Mouse (Mus musculus): ENCODE measurements around the gene Gsc2.

Gene Gsc2

GRCm38 (mm10) chr16:17922163-17922538, 7.3 kb upstream of the Gsc2 start:
- no peak for DNase-seq (ENCODE audit: low read depth)

DNA sequence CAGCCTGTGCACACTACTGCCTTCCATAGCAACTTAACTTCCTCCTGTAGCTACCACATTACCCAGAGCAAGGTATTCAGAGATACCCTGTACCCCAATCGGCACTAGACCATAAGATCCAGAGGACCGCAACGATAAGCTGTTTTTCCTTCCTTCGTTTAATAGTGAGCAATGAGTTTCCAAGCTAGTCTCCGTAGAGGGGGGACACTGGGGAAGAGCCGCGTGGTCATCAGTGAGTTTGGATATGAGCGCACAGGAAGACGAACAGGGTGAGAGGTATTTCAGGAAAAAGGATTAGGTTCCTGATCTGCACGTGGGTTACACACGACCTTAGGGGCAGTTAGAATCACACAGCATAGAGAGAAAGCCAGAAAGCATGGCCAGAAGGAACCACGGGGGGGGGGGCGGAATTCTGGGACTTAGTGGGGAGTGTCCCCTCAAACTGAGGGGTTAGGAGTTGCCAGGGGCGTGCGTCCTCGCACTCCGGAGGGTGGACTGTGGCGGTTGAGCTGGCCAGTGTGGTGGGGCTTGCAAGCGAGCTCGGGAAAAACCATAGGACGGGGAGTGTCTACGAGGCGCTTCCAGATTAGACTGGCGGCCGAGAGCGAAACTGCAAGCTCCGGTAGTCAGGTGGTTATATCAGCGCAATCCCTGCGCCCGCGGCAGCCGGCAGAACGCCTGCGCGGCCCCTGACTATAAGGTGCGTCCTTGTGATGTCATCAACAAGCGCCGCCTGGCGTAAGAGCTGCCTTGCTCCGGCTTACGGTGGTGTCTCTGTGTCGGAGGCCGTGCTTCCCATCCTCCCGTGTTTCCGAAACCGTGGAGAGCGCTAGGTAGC, 6.7 kb upstream of the Gsc2 start:
- peak; percentile 99 for DNase-seq (ENCODE audit: low read depth)

- no peak for DNase-seq (ENCODE audit: low read depth)
Measured at GRCm38 (mm10) chr16:17920586-17920985, 5.7 kb upstream of the Gsc2 start.

GRCm38 (mm10) chr16:17911052-17911595, 3.7 kb downstream of the Gsc2 start, which contains the start of gene Ess2:
Gene Ess2, minus strand, starts transcription at chr16:17911348.
- peak; percentile 97 for DNase-seq (ENCODE audit: low read depth)

DNA sequence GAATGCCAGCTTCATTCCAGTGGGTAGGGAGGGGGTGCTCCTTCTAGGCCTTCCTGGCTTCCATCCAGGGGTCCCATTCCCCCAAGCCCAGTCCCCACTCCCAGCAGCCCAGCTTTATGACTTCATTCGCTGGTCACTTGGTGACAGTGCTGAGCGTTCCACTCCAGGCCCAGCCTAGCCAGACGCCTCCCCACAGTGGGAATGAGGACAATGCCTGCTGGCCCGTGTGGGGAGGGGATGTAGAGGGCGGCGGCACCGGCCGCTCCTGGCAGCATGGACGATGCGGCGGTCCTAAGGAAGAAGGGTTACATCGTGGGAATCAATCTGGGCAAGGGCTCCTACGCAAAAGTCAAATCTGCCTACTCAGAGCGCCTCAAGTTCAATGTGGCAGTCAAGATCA, 16.4 kb downstream of the Gsc2 start, which contains the start of the genes Dgcr2 and Tssk2:
TSS of gene Dgcr2 (minus strand) at position 101 of the 400 bp plus-strand sequence.
TSS of gene Tssk2 (plus strand) at position 176 of the 400 bp plus-strand sequence.
- no peak for DNase-seq (ENCODE audit: low read depth)

DNA sequence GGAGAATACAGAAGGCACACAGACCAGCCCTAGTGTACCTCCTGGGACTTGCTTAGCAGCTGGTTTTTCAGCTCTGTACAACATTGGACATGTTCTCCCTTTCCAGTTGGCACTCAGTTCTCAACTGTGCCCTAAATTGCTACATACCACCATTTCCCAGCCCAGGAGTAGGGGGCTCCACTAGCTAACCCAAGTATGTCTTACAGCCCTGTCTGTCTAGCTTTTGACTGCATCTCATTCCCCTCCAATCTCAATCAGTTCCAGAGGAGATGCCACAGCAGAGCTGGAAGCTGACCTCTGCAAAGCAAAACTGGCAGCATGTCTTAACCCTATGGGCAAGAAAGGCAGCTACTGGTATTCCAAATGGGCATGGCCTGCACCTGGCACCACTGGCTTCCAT, 18.8 kb downstream of the Gsc2 start:
- DNase-seq (ENCODE audit: low read depth), result no peak

DNA sequence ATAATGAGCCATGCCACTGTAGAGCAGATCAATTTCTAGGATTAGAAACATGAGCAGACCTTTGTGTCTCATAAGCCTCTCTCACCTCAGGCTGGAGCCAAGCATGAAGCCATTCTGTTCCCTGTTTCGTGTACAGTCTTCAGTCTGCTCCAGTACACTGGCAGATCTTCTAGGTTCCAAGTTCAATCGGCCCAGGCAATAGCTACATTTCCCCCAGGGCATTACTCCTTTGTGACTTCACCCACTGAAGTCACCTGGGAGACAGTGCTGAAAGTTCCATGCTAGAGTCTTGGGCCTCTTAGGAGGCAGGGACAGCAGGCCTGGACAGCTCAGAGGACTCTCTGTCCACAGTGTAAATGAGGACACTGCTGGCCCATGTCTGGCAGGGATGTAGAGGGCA, 20.9 kb downstream of the Gsc2 start, which contains the start of gene Tssk1:
TSS of gene Tssk1 (plus strand) at position 301 of the 400 bp plus-strand sequence.
- no peak for DNase-seq (ENCODE audit: low read depth)

GRCm38 (mm10) chr16:17892606-17893005, 22.3 kb downstream of the Gsc2 start:
- DNase-seq (ENCODE audit: low read depth), result no peak

- DNase-seq (ENCODE audit: low read depth), result peak; percentile 93
Measured at GRCm38 (mm10) chr16:17891567-17891959, 23.3 kb downstream of the Gsc2 start, which contains the start of gene Gm20518. Gene Gm20518, minus strand, starts transcription at chr16:17891671.

GRCm38 (mm10) chr16:17890917-17891566, 23.8 kb downstream of the Gsc2 start:
- DNase-seq (ENCODE audit: low read depth), result peak; percentile 80

GRCm38 (mm10) chr16:17890342-17890727, 24.5 kb downstream of the Gsc2 start:
- no peak for DNase-seq (ENCODE audit: low read depth)

DNA sequence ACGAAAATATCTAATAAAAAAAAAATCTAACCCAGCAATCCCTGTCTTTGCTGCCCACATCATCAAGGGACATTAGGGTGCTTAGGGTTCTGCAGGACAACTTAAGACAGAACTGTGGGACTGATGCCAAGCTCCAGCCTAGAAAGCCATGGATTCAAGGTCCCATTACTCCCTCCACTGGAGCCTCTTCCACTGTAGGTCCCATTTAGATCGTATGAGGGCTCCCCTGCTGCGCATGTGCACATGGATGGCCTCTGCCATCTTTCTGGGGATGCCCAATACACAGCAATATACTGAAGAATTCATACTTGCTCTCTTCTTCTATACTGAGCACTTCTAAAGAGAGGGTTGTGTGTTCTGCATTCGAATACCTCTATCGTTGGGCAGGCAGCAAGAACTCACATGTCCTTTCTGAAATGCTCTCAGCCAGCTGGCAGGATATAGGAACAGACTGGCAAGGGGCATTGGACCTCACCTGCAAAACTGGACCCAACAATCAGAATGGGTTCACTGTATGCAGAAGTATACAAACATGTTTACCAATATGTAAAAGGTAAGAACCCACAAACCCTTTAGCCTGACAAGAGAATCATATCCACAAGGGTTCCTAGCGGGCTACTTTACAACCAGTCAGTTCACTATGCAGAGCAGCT, 25.0 kb downstream of the Gsc2 start:
- DNase-seq (ENCODE audit: low read depth), result no peak

- peak; percentile 36 for DNase-seq (ENCODE audit: low read depth)
Measured at GRCm38 (mm10) chr16:17884116-17884515, 30.7 kb downstream of the Gsc2 start.

- DNase-seq (ENCODE audit: low read depth), result no peak
Measured at GRCm38 (mm10) chr16:17882196-17882595, 32.7 kb downstream of the Gsc2 start.

DNA sequence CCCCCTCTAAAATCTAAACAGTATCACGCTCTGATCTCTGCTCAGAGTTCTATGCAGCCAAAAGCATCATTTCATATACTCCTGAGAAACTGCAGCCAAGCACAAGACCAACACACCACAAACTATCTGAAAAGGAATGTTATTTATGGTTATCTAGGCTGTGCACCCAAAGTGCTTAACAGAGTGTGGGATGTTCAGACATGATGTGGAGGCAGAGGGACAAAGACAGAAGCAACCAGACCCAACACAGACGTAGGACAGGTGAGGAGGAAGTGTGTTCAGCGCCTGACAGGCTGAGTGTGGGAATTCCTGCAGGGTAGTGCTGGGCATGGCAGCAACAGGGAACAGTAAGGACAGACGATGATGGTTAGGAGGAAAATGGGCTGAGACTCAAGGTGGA, 35.3 kb downstream of the Gsc2 start:
- DNase-seq (ENCODE audit: low read depth), result no peak

GRCm38 (mm10) chr16:17876096-17876495, 38.8 kb downstream of the Gsc2 start:
- DNase-seq (ENCODE audit: low read depth), result peak; percentile 21

DNA sequence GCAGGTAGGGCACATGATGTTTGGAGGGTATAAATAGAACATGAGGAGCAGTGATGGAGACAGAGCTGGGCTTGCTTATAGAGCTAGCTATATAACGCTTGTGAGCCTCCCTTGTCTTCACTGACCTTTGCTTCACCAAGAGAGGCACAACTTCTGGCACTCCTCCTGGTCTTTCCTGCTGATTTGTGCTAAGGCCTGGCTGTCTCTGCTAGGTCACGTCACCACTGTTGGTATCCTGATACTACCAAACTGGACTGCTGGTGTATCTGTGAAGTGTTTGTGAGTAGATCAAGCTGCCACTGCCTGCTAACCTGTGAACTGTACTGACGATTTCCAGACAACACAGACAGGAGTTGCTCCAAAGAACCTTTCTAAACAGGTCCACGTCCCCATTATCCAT, 39.7 kb downstream of the Gsc2 start:
- DNase-seq (ENCODE audit: low read depth), result no peak

- no peak for DNase-seq (ENCODE audit: low read depth)
Measured at GRCm38 (mm10) chr16:17872995-17873394, 41.9 kb downstream of the Gsc2 start.

GRCm38 (mm10) chr16:17871248-17871647, 43.6 kb downstream of the Gsc2 start:
- peak; percentile 49 for DNase-seq (ENCODE audit: low read depth)

DNA sequence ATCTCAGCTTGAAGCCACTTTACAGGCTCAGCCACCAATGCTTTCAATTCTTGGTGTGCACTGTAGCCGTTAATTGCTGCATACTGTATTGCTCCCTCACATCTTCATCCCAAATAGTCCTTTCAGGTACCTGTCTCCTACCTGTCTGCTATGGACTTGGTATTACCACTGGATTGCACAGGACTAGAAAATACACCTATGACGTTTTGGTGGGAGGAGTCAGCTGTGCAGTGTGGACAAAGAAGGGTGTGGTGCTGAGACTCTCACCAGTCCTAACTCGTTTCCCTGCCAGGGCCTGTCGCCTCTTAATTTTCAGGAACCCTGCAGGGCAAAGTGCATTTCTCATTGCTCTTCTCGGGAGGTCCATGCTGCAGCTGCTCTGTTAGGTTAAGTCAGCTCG, 49.1 kb downstream of the Gsc2 start:
- DNase-seq (ENCODE audit: low read depth), result no peak

DNA sequence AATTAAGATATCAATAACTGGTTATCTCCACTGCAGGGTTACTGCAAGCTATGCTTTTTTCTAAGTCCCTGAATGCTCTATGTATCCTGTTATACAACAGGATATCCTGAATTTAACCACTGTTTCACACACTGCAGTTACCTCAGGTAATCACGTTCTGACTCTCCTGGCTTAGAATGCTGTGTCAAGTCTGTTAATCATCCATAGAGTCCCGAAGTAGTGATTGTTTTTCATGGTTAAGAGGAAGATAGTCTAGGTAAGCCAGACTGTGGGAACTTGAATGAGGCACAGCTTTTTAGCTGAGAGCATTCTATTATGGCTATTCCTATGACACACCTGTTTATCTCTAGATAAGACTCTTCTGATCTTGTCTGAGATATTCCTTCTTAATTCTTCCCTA, 49.6 kb downstream of the Gsc2 start:
- no peak for DNase-seq (ENCODE audit: low read depth)
